Mouse (Mus musculus): ENCODE measurements at regions not wholly inside any gene's neighbourhood (a gene's known extent, or its start where the extent isn't known, plus 50 kb on each side); places are given as distances from the start of the nearest gene placed in this dataset.

DNA sequence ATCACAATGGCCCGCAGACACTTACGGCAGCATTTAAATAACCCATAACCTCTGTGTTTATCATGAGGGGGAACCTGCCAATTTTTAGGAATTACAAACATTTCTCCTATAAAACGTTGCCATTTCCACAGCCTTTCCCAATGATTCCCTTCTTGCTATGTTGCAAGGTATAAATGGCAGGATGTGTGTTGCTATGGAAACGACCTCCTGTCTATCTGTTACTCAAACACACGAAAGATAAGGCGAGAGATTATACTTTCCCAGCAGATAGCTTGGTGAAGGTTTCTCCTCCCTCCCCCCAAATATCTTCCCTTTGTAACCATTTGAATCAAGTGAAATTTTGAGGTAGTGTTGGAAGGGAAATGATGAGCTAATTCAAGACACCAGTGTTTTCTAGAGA, 509.8 kb upstream of the Mon1b start:
- no peaks in the 10 kb centered on the region for H3K9me3 ChIP-seq (ENCODE audit: control insufficient read depth, low read length)
- WGBS, result 77% methylated on average over 6 of the region's 6 CpGs

DNA sequence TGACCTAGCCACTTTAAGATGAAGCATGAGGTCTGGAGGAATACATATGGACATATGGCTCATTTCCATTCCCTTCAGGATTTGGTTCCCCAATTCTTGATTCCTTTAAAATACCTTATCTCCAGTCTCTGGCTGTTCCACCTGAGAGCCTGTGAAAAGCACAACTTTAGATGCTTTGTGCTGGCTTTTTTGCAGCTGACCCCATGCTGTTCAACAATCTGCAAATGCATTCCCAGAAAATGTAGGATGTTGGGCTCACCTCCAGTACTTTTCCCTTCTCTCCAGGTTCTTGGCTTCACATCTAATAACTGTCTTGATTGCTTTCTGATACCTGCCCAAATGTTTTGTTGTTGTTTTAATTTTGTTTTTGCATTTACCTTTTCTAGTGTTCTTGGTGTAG, 498.0 kb upstream of the Mon1b start:
- ATAC-seq (ENCODE audit: insufficient read depth, low FRiP score, low TSS enrichment) (no peak), DNase-seq (ENCODE audit: low spot score) (no peak)
- H3K9ac ChIP-seq (ENCODE audit: low read length), result no peak overlapping the region
- no peaks in the 10 kb centered on the region for H3K9me3 ChIP-seq (ENCODE audit: control insufficient read depth, low read length)
- no peaks in the 10 kb centered on the region for H3K27me3 ChIP-seq (ENCODE audit: control insufficient read depth, insufficient read depth, low read length)
- H3K4me3 ChIP-seq (ENCODE audit: low read depth, low read length), result no peak overlapping the region
- no peak overlapping the region for H3K27ac ChIP-seq (ENCODE audit: low read depth, low read length)
- H3K36me3 ChIP-seq (ENCODE audit: control insufficient read depth, insufficient read depth, low read length), result no peaks in the 10 kb centered on the region
- H3K4me1 ChIP-seq (ENCODE audit: control insufficient read depth, insufficient read depth, low read length), result no peaks in the 10 kb centered on the region
- no peak overlapping the region for H3K4me2 ChIP-seq (ENCODE audit: low read depth)

More for the DNA sequence above, 509.8 kb upstream of the Mon1b start:
- H3K4me3 ChIP-seq (ENCODE audit: low read depth, low read length), result no peak overlapping the region
- H3K36me3 ChIP-seq (ENCODE audit: control insufficient read depth, insufficient read depth, low read length), result no peaks in the 10 kb centered on the region
- H3K9ac ChIP-seq (ENCODE audit: low read length), result no peak overlapping the region
- no peaks in the 10 kb centered on the region for H3K27me3 ChIP-seq (ENCODE audit: control insufficient read depth, insufficient read depth, low read length)
- no peaks in the 10 kb centered on the region for H3K4me1 ChIP-seq (ENCODE audit: control insufficient read depth, insufficient read depth, low read length)
- no peak for ATAC-seq (ENCODE audit: insufficient read depth, low FRiP score, low TSS enrichment)
- H3K27ac ChIP-seq (ENCODE audit: low read depth, low read length), result no peak overlapping the region
- DNase-seq (ENCODE audit: low spot score), result no peak
- no peak overlapping the region for H3K4me2 ChIP-seq (ENCODE audit: low read depth)

GRCm38 (mm10) chr8:113140021-113140420, 495.4 kb upstream of the Mon1b start:
- no peaks in the 10 kb centered on the region for H3K36me3 ChIP-seq (ENCODE audit: control insufficient read depth, insufficient read depth, low read length)
- H3K9ac ChIP-seq (ENCODE audit: low read length), result no peak overlapping the region
- no peaks in the 10 kb centered on the region for H3K4me1 ChIP-seq (ENCODE audit: control insufficient read depth, insufficient read depth, low read length)
- no peaks in the 10 kb centered on the region for H3K9me3 ChIP-seq (ENCODE audit: control insufficient read depth, low read length)
- no peak overlapping the region for H3K4me2 ChIP-seq (ENCODE audit: low read depth)
- no peaks in the 10 kb centered on the region for H3K27me3 ChIP-seq (ENCODE audit: control insufficient read depth, insufficient read depth, low read length)
- H3K4me3 ChIP-seq (ENCODE audit: low read depth, low read length), result no peak overlapping the region
- ATAC-seq (ENCODE audit: insufficient read depth, low FRiP score, low TSS enrichment) (no peak), DNase-seq (ENCODE audit: low spot score) (no peak)
- no peak overlapping the region for H3K27ac ChIP-seq (ENCODE audit: low read depth, low read length)
- WGBS, result 88% methylated on average over 1 of the region's 1 CpGs

GRCm38 (mm10) chr8:113141131-113141530, 494.3 kb upstream of the Mon1b start:
- Histone ChIP-seq H3K36me3 (ENCODE audit: control insufficient read depth, insufficient read depth, low read length) (no peaks in the 10 kb centered on the region), H3K27ac (ENCODE audit: low read depth, low read length) (no peak overlapping the region), H3K27me3 (ENCODE audit: control insufficient read depth, insufficient read depth, low read length) (no peaks in the 10 kb centered on the region), H3K9ac (ENCODE audit: low read length) (no peak overlapping the region), H3K4me1 (ENCODE audit: control insufficient read depth, insufficient read depth, low read length) (no peaks in the 10 kb centered on the region), H3K9me3 (ENCODE audit: control insufficient read depth, low read length) (no peaks in the 10 kb centered on the region), H3K4me2 (ENCODE audit: low read depth) (no peak overlapping the region), H3K4me3 (ENCODE audit: low read depth, low read length) (no peak overlapping the region)
- 85% methylated on average over 1 of the region's 1 CpGs for WGBS
- no peak for DNase-seq (ENCODE audit: low spot score)
- ATAC-seq (ENCODE audit: insufficient read depth, low FRiP score, low TSS enrichment), result no peak

DNA sequence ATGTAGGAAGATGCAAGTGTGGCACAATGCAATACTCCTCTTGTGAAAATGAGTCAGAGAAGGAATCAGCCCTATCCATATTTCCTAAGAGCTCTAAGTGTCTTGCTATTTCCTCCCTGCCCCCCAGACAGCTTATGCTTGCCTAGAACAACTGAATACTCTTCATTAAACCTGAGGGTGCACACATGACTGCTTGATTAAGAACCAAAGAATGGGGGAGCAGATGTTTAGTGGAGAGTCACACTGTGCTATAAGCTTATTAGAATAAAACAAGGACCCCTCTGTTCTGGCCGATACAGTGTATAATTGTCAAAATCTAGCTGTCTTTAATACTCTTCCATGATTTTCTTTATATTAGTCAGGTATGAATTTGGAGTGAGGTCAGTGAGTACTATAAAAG, 458.8 kb upstream of the Mon1b start:
- 82% methylated on average over 1 of the region's 1 CpGs for WGBS
- H3K36me3 ChIP-seq (ENCODE audit: control insufficient read depth, insufficient read depth, low read length), result no peaks in the 10 kb centered on the region
- no peak overlapping the region for H3K4me3 ChIP-seq (ENCODE audit: low read depth, low read length)
- no peak overlapping the region for H3K27ac ChIP-seq (ENCODE audit: low read depth, low read length)
- no peak overlapping the region for H3K9ac ChIP-seq (ENCODE audit: low read length)
- no peaks in the 10 kb centered on the region for H3K9me3 ChIP-seq (ENCODE audit: control insufficient read depth, low read length)
- no peaks in the 10 kb centered on the region for H3K27me3 ChIP-seq (ENCODE audit: control insufficient read depth, insufficient read depth, low read length)
- no peak overlapping the region for H3K4me2 ChIP-seq (ENCODE audit: low read depth)
- ATAC-seq (ENCODE audit: insufficient read depth, low FRiP score, low TSS enrichment) (no peak), DNase-seq (ENCODE audit: low spot score) (no peak)
- H3K4me1 ChIP-seq (ENCODE audit: control insufficient read depth, insufficient read depth, low read length), result no peaks in the 10 kb centered on the region

- DNase-seq (ENCODE audit: low spot score), result no peak
- H3K9ac ChIP-seq (ENCODE audit: low read length), result no peak overlapping the region
These were observed 452.2 kb upstream of the Mon1b start for GRCm38 (mm10) chr8:113183186-113183585.

GRCm38 (mm10) chr8:113190537-113190936, 444.9 kb upstream of the Mon1b start:
- DNase-seq (ENCODE audit: low spot score) (no peak), ATAC-seq (ENCODE audit: insufficient read depth, low FRiP score, low TSS enrichment) (no peak)
- H3K27ac ChIP-seq (ENCODE audit: low read depth, low read length), result no peak overlapping the region
- no peak overlapping the region for H3K9ac ChIP-seq (ENCODE audit: low read length)
- no peaks in the 10 kb centered on the region for H3K4me1 ChIP-seq (ENCODE audit: control insufficient read depth, insufficient read depth, low read length)
- no peaks in the 10 kb centered on the region for H3K36me3 ChIP-seq (ENCODE audit: control insufficient read depth, insufficient read depth, low read length)
- no peaks in the 10 kb centered on the region for H3K27me3 ChIP-seq (ENCODE audit: control insufficient read depth, insufficient read depth, low read length)
- WGBS, result 89% methylated on average over 1 of the region's 1 CpGs
- no peaks in the 10 kb centered on the region for H3K9me3 ChIP-seq (ENCODE audit: control insufficient read depth, low read length)
- H3K4me3 ChIP-seq (ENCODE audit: low read depth, low read length), result no peak overlapping the region
- no peak overlapping the region for H3K4me2 ChIP-seq (ENCODE audit: low read depth)

More at GRCm38 (mm10) chr8:113183186-113183585, 452.2 kb upstream of the Mon1b start:
- Histone ChIP-seq H3K4me1 (ENCODE audit: control insufficient read depth, insufficient read depth, low read length) (no peaks in the 10 kb centered on the region), H3K27me3 (ENCODE audit: control insufficient read depth, insufficient read depth, low read length) (no peaks in the 10 kb centered on the region), H3K9me3 (ENCODE audit: control insufficient read depth, low read length) (no peaks in the 10 kb centered on the region), H3K4me3 (ENCODE audit: low read depth, low read length) (no peak overlapping the region), H3K27ac (ENCODE audit: low read depth, low read length) (no peak overlapping the region), H3K4me2 (ENCODE audit: low read depth) (no peak overlapping the region), H3K36me3 (ENCODE audit: control insufficient read depth, insufficient read depth, low read length) (no peaks in the 10 kb centered on the region)
- WGBS, result 24% methylated on average over 2 of the region's 2 CpGs
- ATAC-seq (ENCODE audit: insufficient read depth, low FRiP score, low TSS enrichment), result no peak

DNA sequence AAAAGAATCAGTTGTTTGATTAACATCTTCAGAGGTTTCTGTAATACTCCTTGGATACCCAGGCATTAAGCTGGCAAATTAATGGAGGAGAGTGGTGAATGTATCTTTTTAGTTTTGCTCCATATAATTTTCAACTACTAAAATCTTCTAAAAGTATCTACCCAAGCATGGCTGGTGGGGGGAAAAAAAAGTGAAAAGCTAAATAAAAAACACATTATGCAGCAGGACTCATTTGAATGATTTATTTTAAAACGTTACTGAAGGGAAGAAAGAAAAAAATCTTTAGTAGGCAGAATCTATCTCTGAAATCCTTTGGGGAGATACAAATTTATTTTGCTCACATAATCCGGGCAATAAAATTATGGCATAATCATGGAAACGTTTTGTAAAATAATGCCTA, 443.9 kb upstream of the Mon1b start:
- no peaks in the 10 kb centered on the region for H3K4me1 ChIP-seq (ENCODE audit: control insufficient read depth, insufficient read depth, low read length)
- no peak for DNase-seq (ENCODE audit: low spot score)
- no peaks in the 10 kb centered on the region for H3K36me3 ChIP-seq (ENCODE audit: control insufficient read depth, insufficient read depth, low read length)
- H3K27me3 ChIP-seq (ENCODE audit: control insufficient read depth, insufficient read depth, low read length), result no peaks in the 10 kb centered on the region
- no peaks in the 10 kb centered on the region for H3K9me3 ChIP-seq (ENCODE audit: control insufficient read depth, low read length)
- ATAC-seq (ENCODE audit: insufficient read depth, low FRiP score, low TSS enrichment), result no peak
- no peak overlapping the region for H3K9ac ChIP-seq (ENCODE audit: low read length)
- H3K4me3 ChIP-seq (ENCODE audit: low read depth, low read length), result no peak overlapping the region
- H3K4me2 ChIP-seq (ENCODE audit: low read depth), result no peak overlapping the region
- H3K27ac ChIP-seq (ENCODE audit: low read depth, low read length), result no peak overlapping the region
- WGBS, result 84% methylated on average over 3 of the region's 3 CpGs

Measured in neural tube, embryonic 11.5 days (tissue).